Comparison of ENCODE assay signal across 8 mouse cellular contexts in the genomic region with DNA sequence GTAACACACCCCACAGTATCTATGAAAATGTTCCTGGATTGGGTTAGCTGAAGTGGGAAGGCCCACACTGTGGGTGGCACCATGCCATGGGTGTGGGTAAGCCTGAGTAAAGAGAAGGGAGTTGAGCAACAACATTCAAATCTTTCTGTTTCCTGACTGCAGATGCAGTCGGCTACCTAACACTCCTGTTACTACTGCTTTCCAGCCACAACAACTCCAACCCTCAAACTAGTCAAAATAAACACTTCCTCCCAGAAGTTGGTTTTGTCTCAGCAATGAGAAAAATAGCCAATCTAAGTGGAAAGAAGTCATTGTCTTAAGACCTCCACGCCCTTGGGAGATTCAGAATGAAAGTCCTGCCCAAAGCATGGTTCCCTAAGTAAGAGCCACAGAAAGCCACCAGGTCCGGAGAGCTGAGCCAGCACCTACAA. TPM values are rescaled to one million over a fixed set of nuclear protein-coding genes. Genes with fewer than 3 reads are reported as not detected.
DNase-seq lines count a peak whose midpoint lies in the region; ATAC-seq lines count a peak whose summit lies in the region.

No protein-coding gene starts in this region.

- no peak for ATAC-seq in activated CD4-positive, CD25-positive, alpha-beta regulatory T cell, adult 4 months

- DNase-seq in adrenal gland, postnatal 10 days, result peak; percentile 45
- DNase-seq in adrenal gland, adult 18-20 months (ENCODE audit: low spot score in 2 of 2), result no peak
- peak; percentile 67 for DNase-seq in NIH3T3 (ENCODE audit: low read depth)
- peak; percentile 83 for DNase-seq in layer of hippocampus, adult 11-12 months (ENCODE audit: low spot score)
- DNase-seq in lung, postnatal 36 days, result peak; percentile 82
- no peak for DNase-seq in thymus, postnatal 14 days
- no peak for DNase-seq in thymus, postnatal 10 days (ENCODE audit: low spot score in 2 of 2)

RNA-seq across cellular contexts. Expression of a gene that starts 57.3 kb away (rescaled TPM):
- total RNA-seq in adrenal gland, postnatal 10 days (2021), result 100 to 1,000 TPM; 107 to 116 TPM
- total RNA-seq in adrenal gland, adult 18-20 months (2021), result 100 to 1,000 TPM; 162 to 232 TPM
- 10 to 100 TPM; 11.2 to 18.2 TPM for polyA plus RNA-seq in activated CD4-positive, CD25-positive, alpha-beta regulatory T cell, adult 4 months (2017; shearing (Covaris generic))

Comparison
In these comparisons a context has a peak if more than half of its experiments do, and no peak if none do; other contexts are left out.
1. DNase-seq: peak in adrenal gland, postnatal 10 days (single experiment), NIH3T3 (single experiment), layer of hippocampus, adult 11-12 months (single experiment) and lung, postnatal 36 days (single experiment); none in adrenal gland, adult 18-20 months (0 of 2), thymus, postnatal 14 days (single experiment) and thymus, postnatal 10 days (0 of 2).